Mouse (Mus musculus): ENCODE data around the gene Kcnj12.

Kcnj12 gene

DNA sequence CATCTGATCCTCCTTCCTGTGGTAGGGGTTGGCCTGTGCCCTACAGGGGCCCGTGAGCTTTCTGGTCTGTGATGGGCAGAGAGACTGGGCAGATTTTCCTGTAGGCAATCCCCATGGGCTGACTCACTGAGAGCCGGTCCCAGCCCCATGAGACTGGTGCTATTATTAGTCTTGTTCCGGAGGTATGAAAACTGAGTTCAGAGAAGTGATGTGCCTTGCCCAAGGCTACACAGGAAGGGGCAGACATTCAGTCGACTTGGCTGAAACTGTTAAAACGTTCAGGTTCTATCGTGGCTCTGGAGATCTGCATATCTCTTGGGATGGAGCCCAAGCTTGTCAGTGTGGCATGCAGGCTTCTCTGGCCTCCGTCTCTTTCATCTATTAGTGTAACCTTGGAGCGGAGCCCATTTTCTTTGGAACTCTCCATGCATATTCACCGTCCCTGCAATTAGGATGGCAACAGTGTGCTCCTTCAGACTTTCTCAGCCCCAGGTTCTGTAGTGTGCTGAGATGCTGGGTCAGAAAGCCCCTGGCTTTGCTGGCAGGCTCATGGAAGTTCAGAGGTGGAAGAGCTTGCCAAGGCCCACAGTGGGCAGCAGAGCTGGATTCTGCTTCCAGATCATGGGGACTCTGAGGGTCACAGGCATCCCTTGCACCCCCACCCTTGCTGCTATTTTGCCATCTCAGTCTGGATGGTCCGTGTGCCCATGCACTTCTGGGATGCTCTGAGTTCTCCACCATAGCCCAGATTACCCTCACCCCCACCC, 37.5 kb downstream of the Kcnj12 start:
- no peak for DNase-seq (ENCODE audit: extremely low spot score)

- no peak for DNase-seq (ENCODE audit: extremely low spot score)
These were observed 38.3 kb downstream of the Kcnj12 start for GRCm38 (mm10) chr11:61060634-61061033.

- DNase-seq (ENCODE audit: extremely low spot score) = no peak
These were observed 40.4 kb downstream of the Kcnj12 start for GRCm38 (mm10) chr11:61062548-61063461.

- DNase-seq (ENCODE audit: extremely low spot score) = no peak
These were observed 41.1 kb downstream of the Kcnj12 start for GRCm38 (mm10) chr11:61063503-61063902.

DNA sequence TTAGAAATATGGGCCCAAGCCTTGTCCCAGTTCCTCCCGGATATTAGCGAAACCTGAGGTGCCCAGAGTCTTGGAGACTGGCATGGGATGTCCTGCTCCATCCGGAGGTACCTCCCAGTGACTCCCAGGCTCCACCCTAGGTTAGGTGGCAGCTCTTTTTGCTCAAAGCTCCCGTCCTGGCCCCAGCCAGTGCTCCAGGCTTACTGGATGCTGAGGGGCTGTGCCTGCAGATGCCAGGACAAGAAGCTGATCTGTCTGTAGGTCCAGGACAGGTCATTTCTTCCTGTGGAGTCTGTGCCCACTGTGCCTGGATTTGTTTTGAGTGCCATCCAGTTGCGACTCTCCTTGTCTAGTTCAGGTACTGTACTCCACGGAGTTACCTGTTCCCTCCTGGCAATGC, 43.3 kb downstream of the Kcnj12 start:
- no peak for DNase-seq (ENCODE audit: extremely low spot score)

- DNase-seq (ENCODE audit: extremely low spot score) = no peak
These were observed 44.9 kb downstream of the Kcnj12 start for GRCm38 (mm10) chr11:61067133-61067835.

DNA sequence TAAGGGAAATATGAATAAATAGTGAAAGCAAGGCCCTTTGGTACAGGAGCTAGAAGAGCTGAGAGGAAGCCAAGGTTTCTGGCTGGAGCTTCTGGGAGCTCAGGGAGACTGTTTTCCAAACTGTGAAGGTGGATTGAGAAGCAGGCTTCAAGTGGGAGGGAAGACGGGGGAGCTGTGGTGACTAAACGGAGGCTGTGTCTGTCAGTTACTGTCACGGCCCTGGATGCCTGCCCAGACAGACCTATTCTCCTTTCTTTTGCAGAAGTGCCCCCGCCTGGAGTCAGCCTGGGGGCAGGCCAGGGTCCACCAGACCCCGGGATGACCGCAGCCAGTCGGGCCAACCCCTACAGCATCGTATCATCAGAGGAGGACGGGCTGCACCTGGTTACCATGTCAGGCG, 46.5 kb downstream of the Kcnj12 start:
- no peak for DNase-seq (ENCODE audit: extremely low spot score)

- no peak for DNase-seq (ENCODE audit: extremely low spot score)
These were observed 47.3 kb downstream of the Kcnj12 start for GRCm38 (mm10) chr11:61069645-61070044.

- DNase-seq (ENCODE audit: extremely low spot score) = no peak
These were observed 52.4 kb downstream of the Kcnj12 start for GRCm38 (mm10) chr11:61074646-61075317.

DNA sequence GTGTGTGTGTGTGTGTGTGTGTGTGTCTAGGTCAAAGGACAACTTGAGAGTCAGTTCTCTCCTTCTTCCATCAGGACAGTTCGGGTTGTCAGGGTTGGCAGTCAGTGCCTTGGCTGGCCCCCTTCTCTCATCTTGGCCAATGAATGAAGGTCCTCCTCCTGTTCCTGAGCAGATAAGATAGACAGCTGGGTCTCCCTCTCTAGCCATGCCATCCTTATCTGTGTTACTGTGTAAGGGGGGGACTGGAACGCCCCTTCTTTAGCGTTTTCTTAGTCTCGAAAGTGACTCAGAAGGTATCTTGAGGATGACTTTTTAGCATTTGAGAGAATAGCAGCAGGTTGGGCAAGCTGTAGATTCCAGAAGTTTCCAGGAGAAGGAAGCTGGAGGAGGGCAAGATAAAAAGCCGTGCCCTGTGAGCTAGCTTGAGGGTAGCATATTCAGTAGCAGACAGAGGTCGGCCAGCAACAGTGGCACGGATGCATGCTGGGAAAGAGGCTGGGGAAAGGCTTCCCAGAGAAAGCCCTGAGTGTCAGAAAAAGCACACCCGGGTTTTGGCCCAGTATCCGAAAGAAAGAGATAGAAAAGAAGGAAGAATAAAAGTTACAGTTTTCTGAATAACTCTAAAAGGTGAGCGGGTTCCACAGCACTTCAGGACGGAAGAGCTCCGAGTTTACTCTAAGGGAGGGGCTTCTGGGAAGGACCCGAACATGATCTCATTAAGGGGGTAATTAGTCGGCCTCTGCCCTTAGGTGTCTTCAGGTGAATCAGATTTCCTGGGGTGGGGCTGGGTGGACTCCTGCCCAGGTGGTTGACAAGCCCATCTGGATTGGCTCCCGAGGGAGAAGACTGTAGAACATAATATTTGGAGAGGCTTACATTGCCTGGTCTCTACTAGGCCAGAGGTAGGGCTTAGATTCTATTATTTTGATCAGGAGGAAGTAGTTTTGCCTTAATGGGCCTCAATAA, 53.3 kb downstream of the Kcnj12 start:
- no peak for DNase-seq (ENCODE audit: extremely low spot score)

DNA sequence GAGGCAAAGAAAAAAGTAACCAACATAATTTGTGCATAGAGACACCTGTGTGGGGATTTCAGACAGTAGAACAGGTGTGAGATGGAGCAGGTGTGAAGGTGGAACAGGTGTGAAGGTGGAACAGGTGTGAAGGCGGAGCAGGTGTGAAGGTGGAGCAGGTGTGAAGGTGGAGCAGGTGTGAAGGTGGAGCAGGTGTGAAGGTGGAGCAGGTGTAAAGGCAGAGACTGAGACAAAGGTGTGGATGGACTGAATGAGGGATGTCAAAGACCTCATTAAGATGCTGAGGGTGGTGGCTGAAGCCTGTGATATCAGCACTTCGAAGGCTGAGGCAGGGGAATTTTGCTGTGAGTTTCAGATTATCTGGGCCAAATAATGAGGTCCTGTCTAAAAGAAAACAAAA, 59.3 kb downstream of the Kcnj12 start:
- no peak for DNase-seq (ENCODE audit: extremely low spot score)

DNA sequence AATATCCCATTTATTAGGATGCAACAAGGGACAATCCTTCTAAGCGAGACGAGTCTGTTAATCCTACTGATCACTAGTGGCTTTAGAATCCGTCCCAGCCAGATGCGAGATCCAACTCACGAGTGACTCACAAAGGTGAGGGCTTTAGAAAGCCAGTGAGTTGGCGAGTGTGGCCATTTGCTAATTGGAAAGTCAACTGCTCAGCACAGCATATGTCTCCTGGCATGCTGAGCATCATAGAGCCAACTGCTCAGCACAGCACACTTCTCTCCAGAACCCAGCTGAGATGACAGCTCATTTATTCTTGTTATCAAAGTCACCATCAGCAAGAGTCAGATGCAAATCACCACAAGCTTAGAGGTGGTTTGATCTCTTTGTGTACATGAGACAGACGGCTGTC, 67.8 kb downstream of the Kcnj12 start:
- DNase-seq (ENCODE audit: extremely low spot score) = no peak

- DNase-seq (ENCODE audit: extremely low spot score) = no peak
These were observed 68.8 kb downstream of the Kcnj12 start for GRCm38 (mm10) chr11:61091192-61091591.

DNA sequence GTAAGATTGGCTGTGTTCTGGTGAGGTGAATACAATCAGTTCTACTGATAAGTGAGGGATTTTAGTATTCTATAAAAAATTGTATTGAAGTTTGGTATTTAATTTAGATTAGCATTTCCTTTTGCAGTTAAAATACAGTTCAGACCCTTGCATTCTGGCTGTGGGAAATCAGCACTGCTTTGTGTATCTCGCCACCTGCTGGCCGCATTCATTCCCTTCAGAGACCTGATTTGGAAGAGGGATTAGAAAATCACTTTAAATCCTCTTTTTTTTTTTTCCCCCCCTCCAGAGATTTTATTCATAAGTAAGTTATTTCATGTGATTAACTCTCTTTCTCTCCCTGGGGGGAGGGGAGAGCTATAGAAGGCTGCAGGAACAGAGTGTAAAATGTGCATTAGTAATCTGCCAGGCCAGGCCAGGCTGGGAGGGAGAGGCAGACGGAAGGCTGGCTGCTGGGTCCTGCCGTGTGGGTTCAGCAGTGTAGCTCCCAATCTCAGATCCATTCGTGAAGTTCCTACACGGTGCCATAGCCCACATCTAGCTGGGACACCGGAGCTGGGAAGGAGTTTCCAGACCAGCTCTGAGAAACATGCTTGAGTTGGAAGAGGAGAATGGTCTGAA, 69.4 kb downstream of the Kcnj12 start:
- peak; percentile 65 for DNase-seq (ENCODE audit: extremely low spot score)

DNA sequence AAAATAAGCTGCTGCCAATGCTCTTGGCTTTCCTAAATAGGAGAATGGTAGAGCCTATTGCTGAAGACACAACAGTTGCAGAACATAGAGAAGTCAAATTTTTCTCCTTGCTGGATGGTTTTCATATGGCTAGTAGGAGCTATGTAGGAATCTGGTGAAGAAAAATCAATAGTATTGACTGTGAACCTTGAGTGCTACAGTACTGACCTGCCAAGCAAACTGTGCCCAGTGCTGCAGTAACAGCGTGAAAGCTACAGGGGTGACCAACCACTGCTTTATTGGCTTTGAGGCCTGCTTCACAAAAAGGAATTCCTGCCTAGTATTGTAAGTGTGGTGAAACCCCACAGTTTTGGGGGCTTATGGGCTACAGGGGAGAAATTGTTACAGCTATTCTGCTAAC, 75.7 kb downstream of the Kcnj12 start:
- DNase-seq (ENCODE audit: extremely low spot score) = no peak

- no peak for DNase-seq (ENCODE audit: extremely low spot score)
These were observed 80.3 kb downstream of the Kcnj12 start for GRCm38 (mm10) chr11:61102397-61103339.

DNA sequence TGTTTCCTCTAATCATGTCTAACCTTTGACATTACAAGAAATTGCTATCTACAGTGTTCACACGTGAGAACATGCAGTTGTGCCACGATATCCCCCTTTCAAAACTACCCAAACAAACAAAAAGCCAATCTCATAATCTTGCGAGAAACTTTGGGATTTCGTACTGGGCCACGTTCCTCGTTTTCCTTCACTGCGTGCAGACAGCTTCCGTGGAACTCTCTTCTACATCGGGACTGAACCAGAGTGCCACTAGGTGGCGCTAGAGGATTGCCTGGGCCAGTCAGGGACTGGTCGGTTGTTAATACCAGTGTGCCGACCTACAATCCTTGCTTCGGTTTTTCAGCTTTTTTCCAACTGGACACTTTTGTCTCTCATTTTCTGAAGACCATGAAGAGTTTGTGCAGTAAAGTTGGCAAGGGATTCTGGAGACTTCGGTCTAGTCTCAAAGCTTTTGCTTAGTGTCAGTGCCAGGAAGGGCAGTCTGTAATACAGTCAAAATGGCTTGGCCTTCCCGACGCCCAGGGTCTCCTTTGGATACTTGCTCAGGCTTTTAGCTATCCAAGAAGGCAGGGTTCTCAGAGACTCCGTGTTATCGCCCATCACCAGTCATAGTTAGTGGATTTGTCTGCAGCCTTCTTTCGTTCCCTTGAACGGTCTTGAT, 82.0 kb downstream of the Kcnj12 start:
- peak; percentile 87 for DNase-seq (ENCODE audit: extremely low spot score)

- no peak for DNase-seq (ENCODE audit: extremely low spot score)
These were observed 86.6 kb downstream of the Kcnj12 start for GRCm38 (mm10) chr11:61108911-61109361.
